Mouse (Mus musculus) NIH3T3 (cell line): ENCODE results near the gene Tmem265.
A peak's percentile ranks its signal among the peaks of the same experiment; 100 is the strongest.

Source experiments
- DNase-seq: peaks from one replicate; pipeline ENCODE4 v3.0.0-alpha.2; 2012; ENCODE audit warnings: low read depth

The Tmem265 gene

DNA sequence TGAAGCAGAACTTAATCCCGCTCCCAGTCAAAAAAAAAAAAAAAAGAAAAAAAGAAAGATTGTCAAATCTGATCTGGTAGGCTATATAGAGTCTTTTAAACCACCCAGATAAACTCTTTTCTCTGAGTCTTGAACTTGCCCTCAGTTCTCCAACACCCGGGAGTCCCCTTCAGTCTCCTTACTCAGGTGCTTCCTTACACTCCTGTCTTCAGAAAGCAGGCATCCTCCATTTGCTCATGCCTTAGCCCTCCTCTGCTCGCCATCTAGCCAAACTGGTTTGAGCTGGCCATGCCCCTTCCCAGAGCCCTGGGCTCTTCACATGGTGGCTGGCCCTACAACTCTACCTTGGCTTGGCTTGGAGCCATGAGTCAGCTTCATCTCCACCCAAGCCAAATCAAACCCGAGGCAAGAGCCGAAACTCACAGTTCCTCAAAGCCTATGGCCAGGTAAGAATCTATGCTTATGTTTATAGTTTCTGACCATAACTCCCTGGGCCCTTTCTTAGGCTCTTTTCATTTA, at the start of gene Tmem265:
TSS of gene Tmem265 (plus strand) at position 51 of the 519 bp plus-strand sequence.
- no peak for DNase-seq

DNA sequence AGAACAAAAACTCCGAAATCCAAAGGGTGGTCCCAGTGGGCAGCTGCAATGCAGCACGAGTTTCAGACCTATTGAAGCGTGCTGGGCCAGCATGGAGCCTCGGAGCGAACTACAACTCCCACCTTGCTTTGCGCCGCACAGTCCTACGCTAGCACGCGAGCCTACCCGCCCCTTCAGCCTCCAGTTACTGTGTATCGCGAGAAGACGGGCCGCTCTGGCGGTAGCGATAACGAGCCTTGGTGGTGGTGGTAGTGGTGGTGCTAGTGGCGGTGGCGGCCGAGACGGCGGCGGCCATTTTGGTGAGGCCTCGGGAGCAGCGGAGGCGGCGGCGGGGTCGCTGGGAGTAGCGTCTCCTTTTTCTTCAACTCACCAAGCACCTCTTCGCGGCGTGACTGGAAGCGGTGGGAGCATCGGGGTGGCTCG, 49.4 kb upstream of the Tmem265 start, which contains the start of gene Srcap:
TSS of gene Srcap (plus strand) at position 176 of the 423 bp plus-strand sequence.
- peak; percentile 96 for DNase-seq

DNA sequence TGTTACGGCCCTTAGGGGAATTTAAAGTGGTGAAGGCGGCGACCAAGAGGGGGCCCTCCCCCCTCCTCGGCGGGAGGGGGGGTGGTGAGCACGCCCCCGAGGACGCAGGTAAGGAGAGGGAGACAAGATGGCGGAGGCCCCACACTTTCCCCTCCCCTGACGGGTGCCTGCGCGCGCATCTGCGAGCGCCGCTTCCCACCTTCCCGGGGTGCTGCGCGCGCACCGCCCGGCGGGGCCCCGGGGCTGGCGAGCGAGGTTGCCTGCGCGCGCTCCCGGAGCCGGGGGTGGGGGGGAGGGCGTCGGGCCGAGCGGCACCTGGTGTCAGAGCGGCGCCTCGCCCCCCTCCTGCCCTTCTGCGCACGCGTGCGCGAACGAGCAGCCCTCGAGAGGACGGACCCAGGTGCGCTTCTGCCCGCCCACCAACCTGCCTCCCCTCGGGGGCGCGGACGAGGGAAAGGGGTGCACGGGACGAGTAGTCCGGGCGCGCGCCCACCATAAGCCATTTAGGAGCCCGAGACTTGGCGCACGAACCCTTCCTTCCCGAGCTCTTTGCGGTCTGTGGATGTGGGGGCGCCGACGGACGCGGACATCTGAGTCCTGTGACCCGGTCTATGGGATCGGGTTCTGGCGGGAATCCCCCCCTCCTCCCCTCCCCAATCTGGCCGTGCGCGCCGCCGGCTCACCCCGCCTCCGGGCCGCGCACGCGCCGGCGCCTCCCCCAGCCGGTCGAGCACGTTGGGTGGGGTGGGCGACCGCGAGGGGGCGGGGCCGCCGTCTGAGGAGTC, 48.8 kb upstream of the Tmem265 start:
- peak; percentile 95 for DNase-seq

DNA sequence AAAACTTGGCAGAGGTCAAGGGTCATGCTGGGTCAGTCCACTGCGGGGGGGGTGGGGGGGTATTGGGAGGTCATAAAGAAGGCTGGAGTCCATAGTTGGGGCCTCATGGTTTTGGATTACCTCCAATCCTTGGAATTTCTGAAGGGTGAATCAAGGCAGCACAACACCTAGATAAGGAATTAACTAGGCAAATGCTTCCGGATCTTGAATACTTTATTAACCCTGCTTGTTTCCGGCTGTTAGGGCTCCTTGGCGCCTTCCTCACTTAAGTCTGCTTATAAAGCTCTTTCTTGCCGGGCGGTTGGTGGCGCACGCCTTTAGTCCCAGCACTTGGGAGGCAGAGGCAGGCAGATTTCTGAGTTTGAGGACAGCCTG, 48.2 kb upstream of the Tmem265 start:
- no peak for DNase-seq

DNA sequence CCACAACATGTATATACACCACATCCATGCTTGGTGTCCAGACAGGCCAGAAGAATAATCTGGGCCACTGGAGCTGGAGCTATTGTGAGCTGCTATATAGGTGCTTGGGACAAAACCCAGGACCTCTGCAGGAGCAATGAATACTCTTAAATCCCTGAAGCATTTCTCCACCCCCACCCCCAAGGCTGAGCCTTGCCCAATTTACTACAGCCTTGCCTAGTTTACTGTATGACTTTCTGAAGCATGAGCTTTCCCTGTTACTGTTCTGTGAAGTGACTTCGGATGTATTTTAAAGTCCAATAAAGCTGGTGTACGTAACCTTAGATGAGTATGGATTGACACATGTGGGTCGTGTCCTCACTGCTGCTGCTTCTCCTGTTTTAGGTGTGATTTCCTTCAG, 47.4 kb upstream of the Tmem265 start:
- peak; percentile 3 for DNase-seq

DNA sequence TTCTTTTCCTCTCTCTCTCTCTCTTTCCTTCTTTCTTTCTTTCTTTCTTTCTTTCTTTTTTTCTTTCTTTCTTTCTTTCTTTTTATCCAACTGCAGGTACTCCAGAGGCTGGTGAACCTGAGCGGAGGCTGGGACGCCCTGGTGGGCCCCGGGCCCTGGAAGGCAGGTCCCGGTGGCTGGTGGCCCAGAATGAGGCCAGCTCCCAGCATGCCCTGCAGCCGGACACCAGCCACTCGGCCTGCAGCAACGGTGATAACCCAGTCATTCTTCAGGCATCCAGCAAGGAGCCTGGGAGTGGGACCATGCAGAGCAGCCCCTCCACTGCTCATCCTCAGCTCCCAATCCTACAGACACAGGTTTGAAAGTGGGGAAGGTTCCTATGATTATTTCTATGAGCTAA, 45.3 kb upstream of the Tmem265 start:
- DNase-seq, result no peak

DNA sequence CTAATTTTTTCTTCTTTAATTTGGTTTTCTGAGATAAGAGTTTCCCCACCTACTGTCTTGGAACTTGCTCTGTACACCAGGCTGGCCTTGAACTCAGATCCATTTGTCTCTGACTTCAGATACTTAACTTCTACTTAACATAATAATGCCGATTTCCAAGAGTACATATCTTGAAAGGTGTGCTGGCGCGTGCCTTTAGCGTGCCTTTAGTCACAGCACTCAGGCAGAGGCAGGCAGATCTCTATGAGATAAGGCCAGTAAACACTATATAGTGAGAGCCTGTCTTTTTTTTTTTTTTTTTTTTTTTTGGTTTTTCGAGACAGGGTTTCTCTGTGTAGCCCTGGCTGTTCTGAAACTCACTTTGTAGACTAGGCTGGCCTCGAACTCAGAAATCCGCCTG, 44.8 kb upstream of the Tmem265 start:
- DNase-seq, result no peak

DNA sequence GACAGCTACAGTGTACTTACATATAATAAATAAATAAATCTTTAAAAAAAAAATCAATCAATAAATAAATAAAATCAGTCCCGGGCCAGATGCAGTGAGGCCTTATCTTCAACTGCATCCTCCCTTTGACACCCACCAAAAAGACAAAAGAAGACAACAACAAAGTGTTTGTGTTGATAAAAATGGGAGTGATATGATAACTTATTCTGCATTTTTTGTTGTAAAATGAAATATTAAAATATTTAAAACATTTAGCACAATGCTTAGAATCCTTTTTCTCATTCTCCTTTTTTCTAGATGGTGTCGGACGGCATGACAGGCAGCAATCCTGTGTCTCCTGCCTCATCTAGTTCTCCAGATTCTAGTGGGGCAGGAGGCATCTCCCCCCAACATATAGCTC, 41.9 kb upstream of the Tmem265 start, which contains the start of gene Gm42715:
TSS of gene Gm42715 (plus strand) at position 301 of the 400 bp plus-strand sequence.
- DNase-seq, result no peak

DNA sequence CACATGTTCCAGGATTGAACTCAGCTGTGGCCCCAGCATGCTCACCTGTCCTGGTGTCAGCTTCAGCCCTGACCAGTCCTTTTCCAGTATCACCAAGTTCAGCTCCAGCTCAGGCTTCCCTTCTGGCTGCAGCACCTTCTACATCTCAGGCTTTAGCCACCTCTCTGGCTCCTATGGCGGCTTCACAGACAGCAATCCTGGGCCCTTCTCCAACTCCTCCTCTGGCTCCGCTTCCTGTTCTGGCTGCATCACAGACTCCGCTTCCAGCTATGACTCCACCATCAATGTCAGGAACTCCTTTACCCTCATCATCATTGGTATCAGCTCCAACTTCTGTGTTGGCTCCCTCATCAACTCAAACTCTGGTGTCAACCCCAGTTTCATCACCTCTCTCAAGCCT, 19.5 kb upstream of the Tmem265 start:
- DNase-seq, result no peak

DNA sequence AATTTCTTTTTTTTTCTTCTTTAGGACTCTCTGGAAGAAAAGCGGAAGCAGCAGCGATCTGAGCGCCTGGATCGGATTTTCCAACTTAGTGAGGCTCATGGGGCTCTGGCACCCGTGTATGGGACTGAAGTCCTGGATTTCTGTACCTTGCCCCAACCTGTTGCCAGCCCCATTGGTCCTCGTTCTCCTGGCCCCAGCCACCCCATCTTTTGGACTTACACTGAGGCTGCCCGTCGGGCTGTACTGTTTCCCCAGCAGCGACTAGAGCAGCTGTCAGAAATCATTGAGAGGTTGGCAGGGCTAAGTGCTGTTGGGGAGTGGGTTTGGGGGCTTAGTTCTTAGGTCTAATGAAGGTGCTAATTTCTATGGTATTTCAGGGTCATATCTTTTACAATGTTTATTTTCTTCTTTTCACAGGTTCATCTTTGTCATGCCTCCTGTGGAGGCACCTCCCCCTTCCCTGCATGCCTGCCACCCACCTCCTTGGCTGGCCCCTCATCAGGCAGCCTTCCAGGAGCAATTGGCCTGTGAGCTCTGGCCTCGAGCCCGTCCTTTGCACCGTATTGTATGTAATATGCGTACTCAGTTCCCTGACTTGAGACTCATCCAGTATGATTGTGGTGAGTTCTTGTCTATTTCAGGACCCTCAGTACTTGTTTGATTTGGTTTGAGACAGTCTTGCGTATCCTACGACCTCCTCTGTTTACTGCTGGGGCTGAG, 11.9 kb upstream of the Tmem265 start:
- DNase-seq, result no peak

DNA sequence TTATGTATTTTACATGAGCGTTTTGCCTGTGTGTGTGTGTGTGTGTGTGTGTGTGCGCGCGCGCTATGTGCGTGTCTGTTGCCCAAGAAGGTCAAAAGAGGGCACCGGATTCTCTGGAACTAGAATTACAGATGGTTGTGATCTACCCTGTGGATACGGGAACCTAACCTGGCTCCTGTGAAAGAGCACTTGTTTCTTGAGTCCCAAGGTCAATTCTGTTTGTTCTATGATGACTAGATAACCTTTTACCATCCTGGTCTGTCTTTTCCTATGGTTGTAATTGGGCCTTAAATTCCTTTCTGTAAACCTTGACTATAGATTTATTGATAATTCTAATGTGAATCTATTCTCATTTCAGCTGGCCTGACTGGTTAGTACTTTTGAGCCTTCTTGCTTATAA, 9.6 kb upstream of the Tmem265 start:
- no peak for DNase-seq

DNA sequence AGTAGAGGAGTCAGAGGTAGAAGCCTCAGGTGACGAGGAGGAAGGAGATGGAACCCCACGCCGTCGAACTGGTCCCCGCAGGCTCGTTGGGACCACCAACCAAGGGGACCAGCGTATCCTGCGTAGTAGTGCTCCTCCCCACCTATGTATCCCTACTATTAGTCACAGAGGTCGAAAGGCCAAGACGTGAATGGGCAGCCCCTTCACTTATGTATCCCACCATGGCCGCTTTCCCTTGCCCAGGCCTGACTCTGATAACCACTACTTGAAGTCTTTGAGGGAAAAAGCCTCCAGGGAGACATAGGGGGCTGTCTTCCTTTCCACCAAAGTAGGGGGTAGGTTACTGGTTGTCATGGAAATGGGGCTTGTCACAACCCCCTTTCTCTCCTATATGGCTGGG, 610 bp upstream of the Tmem265 start:
- DNase-seq, result no peak

DNA sequence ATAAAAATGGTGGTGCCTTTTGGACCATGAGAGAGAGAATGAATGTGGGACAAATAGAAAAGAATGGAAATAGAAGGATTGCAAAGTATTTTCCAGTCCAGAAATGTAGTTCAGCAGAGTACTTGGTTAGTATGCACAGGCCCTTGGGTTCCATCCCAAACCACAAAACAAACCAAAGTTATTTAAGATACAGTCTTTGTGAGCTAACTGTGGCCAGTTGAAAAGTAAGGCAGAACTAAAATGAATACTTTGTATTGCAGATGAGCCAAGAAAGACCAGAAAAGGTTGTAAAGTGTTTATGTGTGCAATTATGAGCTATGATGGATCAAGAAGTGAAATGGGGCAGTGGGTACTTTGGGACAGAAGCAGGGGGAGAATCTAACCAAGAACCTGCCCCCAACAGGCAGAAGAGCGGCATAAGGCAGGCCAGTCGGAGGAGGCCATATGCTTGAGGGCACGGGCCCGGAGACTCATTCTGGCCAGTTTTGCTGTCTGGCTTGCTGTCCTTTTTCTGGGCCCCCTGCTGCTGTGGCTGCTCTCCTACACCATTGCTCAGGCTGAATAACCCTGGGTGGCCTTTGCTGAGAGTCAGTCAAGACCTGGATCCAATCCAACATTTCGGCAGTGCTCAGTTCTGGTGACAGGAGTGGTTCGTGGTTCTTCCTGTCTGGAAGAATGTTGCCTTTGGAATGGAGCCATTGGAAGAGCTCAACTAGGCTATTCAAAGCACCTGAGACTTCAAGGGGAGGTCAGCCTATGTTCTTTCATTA, 3.4 kb downstream of the Tmem265 start:
- DNase-seq, result peak; percentile 36

DNA sequence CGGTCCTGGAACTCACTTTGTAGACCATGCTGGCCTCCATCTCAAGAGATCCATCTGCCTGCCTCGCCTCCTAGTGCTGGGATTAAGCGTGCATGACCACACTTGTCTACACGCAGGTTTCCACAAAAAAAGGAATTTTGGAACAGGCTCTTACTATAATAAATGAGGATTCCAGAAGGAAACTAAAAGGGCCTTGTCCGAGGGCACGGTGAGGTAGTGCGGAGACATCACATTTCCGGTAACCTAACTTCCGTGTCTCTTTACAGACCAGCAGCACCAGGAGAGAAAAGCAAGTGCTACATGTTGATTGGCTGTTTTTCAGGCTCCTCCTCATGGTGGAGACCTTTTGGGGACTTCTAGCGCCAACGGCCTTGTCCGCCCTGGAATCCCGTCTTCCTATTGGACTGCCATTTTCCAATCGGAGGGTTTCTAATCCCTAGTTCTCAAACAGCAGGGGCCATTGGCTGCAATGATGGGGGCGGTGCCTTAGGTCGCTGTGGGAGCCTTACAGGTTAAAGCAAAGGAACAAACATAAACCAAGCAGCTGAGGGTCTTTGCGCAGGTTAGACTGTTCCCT, 11.8 kb downstream of the Tmem265 start, which contains the start of gene Phkg2:
TSS of gene Phkg2 (plus strand) at position 446 of the 577 bp plus-strand sequence.
- DNase-seq, result peak; percentile 94

DNA sequence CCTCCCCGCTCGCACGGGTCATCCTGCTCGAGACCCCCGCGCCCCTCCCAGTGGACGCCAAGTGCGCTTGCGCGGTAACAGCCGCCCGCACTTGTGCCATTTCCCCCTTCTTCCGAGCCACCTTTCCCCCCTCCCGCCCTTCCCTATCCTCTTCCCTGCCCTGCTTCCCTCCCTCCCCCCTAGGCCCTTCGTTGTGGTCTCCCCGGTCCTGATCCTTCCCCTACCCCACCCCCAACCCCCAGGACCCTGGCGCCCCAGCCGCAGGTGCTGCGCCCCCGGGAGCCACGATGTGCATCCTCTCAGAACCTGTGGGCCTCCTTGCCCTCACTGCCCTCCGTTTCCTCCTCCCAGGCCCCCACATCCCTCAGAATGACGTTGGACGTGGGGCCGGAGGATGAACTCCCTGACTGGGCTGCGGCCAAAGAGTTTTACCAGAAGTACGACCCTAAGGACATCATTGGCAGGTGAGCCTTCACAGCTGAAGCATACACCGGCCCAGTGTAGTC, 12.4 kb downstream of the Tmem265 start:
- no peak for DNase-seq

DNA sequence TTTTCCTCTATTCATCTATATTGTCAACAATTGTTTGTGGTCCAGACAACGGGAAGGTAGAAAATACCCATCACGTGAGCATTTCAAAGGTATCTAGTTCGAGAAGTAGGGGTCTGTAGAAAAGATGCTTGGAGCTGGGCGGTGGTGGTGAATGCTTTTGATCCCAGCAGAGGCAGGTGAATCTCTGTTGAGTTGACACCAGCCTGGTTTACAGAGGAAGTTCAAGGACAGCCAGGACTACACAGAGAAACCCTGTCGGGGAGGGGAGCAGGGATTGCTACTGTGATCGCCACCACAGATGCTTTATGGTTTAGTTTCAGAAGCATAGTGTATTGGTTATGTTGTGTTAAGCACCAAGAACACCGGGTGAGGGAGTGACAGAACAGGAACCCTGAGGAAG, 12.9 kb downstream of the Tmem265 start:
- DNase-seq, result no peak

DNA sequence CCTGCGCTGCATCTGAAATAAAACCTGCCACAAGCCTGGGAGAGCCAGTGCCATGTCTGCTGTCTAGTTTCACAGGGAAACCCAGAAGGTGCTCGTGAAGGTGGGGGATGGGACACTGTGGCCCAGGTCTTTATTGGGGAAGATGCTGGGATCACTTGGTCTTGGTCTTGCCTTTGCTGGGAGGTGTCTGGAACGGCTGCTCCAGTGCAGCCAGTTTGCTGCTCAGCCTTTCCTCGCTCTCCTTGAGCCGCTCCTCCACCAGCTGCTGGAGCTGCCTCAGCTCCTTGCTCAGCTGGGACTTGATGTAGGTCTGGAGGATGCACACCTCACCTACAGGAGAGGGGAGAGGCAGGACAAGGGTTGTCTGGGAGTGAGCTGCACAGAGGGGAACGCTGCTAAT, 22.1 kb downstream of the Tmem265 start:
- no peak for DNase-seq

DNA sequence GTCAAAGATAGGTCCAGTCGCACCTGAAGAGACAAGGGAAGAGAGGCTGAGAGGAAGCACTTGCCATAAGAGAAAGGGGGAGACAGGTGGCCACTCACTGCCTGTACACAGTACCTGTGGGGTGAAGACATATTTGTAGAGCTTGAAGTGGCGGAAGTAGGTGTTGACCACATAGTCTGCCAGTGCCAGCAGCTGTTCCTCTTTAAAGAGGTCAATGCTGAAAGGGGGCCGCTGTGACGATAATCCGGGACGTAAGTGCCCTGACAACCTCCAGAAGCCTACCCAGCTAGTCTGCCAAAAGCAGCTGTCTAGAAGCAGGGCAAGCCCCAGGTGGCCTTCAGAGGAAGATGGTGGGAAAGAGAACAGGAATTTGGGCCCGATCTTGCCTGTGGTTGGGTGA, 23.8 kb downstream of the Tmem265 start:
- DNase-seq, result no peak

DNA sequence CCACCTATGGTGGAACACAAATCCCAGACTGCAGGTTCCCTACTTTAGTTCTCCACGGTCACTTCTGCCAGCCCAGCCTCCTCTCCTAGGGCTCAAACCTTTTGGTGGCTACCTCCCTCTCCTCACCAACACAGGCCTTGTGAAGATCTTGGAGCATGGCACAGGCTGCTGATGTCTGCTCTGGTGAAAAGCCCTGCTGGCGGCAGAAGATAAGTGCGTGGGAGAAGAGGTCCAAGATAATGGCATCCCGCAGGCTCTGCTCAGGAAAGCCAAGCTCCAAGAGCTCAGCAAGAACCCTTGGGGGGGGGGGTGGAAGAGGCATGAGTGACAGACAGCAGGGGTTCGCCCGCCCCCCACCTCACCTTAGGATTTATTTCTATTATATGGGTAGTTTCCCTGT, 25.0 kb downstream of the Tmem265 start:
- DNase-seq, result no peak

DNA sequence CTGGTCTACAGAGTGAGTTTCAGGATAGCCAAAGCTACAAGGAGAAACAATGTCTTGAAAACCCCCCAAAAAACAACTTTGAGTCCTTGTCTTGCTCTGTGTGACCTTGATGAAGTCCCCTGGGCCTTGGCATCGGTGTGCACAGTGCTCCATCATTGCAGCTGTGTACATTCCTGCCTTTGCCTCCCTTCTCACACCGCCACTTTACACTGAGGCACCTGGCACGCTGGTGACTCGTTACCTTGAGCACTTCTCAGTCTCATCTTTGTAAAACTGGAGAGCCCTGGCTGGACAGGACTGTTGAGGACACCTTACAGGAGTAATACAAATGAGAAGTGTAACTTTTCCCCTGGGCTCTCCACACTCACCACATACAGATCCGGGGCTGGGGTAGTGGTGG, 26.0 kb downstream of the Tmem265 start:
- no peak for DNase-seq

DNA sequence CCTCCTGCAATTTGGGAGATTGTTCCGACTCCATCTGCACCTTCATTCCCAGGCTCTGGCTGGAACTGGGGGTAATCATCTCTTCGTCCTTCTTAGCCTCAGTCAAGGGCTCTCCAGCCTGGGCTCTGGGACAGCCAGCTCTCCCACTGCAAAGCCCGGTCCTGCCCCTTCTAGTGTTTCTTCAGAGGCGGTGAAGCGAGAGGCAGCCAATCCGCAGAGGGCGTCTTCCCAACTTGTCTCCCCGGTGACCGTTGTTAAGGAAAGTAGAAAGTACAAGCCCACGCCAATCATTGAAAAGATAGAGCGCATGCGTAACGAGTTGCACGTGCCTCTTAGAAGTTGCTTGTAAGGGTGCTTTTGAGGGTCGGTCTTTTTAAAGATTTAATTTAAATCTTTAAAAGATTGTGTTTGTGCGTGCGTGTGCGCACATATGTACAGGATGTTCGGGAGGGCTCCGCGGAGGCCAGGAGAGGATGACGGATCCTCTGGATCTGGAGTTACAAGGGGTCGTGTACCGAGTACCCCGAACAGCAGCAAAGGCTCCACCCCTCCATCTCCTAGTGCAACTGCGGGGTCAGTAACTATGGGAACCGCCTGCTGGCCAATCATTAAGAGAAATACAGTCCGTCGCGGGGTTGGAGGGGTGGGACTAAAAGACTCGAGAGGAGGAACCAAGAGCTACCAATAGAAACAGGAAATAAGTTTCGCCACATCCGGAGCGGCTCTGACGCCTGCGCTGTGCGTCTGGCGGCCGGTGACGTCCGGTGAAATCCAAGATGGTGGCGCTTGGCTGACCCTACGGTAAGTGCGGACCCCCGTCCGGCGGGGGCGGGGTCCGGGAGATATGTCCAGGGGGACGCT, 27.1 kb downstream of the Tmem265 start, which contains the start of the genes Ccdc189 and Rnf40:
TSS of gene Ccdc189 (minus strand) at position 585 of the 861 bp plus-strand sequence.
TSS of gene Rnf40 (plus strand) at position 757 of the 861 bp plus-strand sequence.
- peak; percentile 95 for DNase-seq
